Mouse (Mus musculus) CH12.LX (cell line): ENCODE results near the gene Ypel4.

Experiments used
- CTCF ChIP-seq, 2 experiments: IDR thresholded peaks in 1 of 2; conservative IDR thresholded peaks in 1 of 2; 2 replicates each; pipeline ENCODE4 v1.5.1; 2011 to 2012; ENCODE audit warnings: low read depth in 2 of 2, low read length in 2 of 2, improper control_type of control experiment in 1 of 2, inconsistent platforms in 1 of 2, mild to moderate bottlenecking in 1 of 2, moderate library complexity in 1 of 2
- EP300 ChIP-seq: IDR thresholded peaks from 2 replicates; pipeline ENCODE4 v1.6.1; 2011; ENCODE audit warnings: low read length, improper control_type of control experiment
- GABPA ChIP-seq: IDR thresholded peaks from 2 replicates; pipeline ENCODE4 v1.6.1; 2012; ENCODE audit warnings: low read depth, low read length, improper control_type of control experiment, inconsistent platforms; ENCODE audit not compliant: insufficient replicate concordance
- UBTF ChIP-seq: IDR thresholded peaks from 2 replicates; pipeline ENCODE4 v1.6.1; 2012; ENCODE audit warnings: low read depth, mild to moderate bottlenecking, inconsistent platforms, low read length, improper control_type of control experiment, moderate library complexity

GRCm38 (mm10) chr2:84762818-84763217, 29.0 kb downstream of the Ypel4 start:
- TF ChIP-seq CTCF (conservative IDR thresholded peaks at IDR 0.05 in 1 of 2, IDR thresholded peaks at IDR 0.05 in 1 of 2; ENCODE audit: low read depth in 2 of 2, low read length in 2 of 2), result no peak
- no peak for TF ChIP-seq UBTF
- TF ChIP-seq EP300, result no peak
- no peak for TF ChIP-seq GABPA
